Mouse (Mus musculus) spleen, adult 2 months (tissue): Measurements from ENCODE around the gene Catsperd.

Experiments
- CTCF ChIP-seq: fragments of 200-500 bp; IDR thresholded peaks from 2 replicates; pipeline ENCODE4 v1.5.1; 2011; ENCODE audit warnings: mild to moderate bottlenecking, inconsistent platforms; ENCODE audit not compliant: insufficient read depth, insufficient read length, insufficient replicate concordance; ENCODE audit errors: extremely low read depth
- POLR2A ChIP-seq: fragments of 200-500 bp; IDR thresholded peaks from 2 replicates; pipeline ENCODE4 v1.6.1; 2011; ENCODE audit warnings: low read depth, low read length, inconsistent platforms

DNA sequence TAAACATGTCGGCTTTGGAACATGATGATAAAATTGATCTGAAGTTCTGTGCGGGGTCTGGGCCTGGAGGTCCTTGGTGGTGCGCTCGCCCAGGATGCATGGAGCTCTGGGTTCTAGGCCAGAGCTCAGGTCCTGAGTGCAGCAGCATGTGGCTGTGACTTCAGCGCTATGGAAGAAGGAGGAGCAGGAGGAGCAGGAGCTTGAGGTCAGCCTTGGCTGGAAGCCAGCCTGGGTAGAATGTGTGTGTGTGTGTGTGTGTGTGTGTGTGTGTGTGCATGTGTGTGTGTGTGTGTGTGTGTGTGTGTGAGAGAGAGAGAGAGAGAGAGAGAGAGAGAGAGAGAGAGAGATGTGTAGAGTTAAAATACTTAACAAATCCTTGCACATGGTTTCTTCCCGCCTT is 28.2 kb downstream of the Catsperd start:
- TF ChIP-seq POLR2A, result no peak
- no peak for TF ChIP-seq CTCF
